Mouse (Mus musculus) C2C12 (cell line): ENCODE data around the gene Dlgap1.

Experiments
- CTCF ChIP-seq: IDR thresholded peaks from one replicate; pipeline ENCODE4 v1.5.1; 2011; ENCODE audit not compliant: control insufficient read depth, insufficient read depth, insufficient read length
- MAX ChIP-seq: IDR thresholded peaks from one replicate; pipeline ENCODE4 v1.6.1; 2011; ENCODE audit warnings: mild to moderate bottlenecking, control low read depth
- USF1 ChIP-seq: IDR thresholded peaks from one replicate; pipeline ENCODE4 v1.6.1; 2011; ENCODE audit warnings: low read depth, mild to moderate bottlenecking, control low read depth, moderate library complexity

GRCm38 (mm10) chr17:70347403-70347802, 378.5 kb downstream of the Dlgap1 start:
- TF ChIP-seq CTCF (no peak), USF1 (no peak), MAX (no peak)
